In the genomic region with DNA sequence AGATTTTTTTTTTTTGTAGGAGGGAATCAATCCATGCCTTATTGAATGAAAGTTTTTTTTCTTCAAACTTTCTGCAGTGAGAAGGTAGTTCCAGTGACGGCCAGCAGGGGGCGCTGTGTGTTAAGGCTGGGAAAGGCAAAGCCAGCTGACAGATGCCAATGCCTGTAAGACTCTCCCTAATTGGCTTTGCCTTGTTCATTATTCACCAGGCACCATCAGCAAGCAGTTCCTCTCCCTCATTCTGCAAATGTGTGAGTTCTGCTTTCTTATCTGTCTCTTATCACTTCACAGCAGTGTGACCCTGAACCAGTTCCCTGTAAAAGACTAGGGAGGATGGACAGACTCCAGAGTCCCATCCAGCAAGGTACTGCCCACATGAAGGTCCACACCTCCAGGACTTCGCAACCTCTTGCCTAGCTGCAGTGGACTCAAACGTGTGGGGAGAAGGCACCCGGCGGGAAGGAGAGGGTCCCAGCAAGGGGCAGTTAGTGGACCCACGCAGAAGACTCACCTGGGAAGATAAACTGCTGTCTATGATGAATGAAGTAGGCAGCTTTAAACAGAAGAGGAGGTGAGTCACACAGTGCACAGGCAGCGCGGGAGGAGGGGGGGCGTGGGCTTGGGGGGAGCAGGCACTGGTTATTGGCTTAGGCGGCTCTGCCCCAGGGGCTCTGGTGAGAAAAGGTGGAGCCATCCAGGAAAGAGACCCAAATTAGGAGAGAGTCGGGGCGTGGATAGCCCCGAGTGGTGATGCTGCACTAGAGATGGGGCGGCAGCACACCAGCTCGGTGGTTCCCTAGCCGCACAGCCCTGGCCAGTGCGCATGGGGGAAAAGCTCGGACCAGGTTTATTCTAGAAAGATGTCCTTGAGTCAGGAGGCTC, we compare ENCODE assay signal across 9 mouse cellular contexts. TPM values are rescaled to one million over a fixed set of nuclear protein-coding genes. Genes with fewer than 3 reads are reported as not detected.
DNase-seq lines count a peak whose midpoint lies in the region; ATAC-seq and TF ChIP-seq lines count a peak whose summit lies in the region.
"Had no signal": no experiment of that assay in that cellular context is flagged by ENCODE, and none has a peak within 500 bp of the region (broad histone marks: within the 10 kb centered on the region; RNA-seq: fewer than 3 reads in every experiment).

No protein-coding gene starts in this region.

- no peak for ATAC-seq in hindbrain, embryonic 11.5 days (ENCODE audit: low FRiP score)

- H3K4me2 ChIP-seq in hindbrain, embryonic 11.5 days (replicated peaks; ENCODE audit: low read depth, low read length), result no peak overlapping the region
- H3K4me2 ChIP-seq: neural tube, embryonic 12.5 days had no signal

- H3K27ac ChIP-seq in cerebellum, adult 2 months (ENCODE audit: insufficient read depth, low read length), result no peak overlapping the region
- H3K27ac ChIP-seq in hindbrain, embryonic 11.5 days (ENCODE audit: low read depth, low read length), result no peak overlapping the region
- H3K27ac ChIP-seq: neural tube, embryonic 12.5 days had no signal

- peak; percentile 90 for DNase-seq in Muller cell, postnatal 12 days (ENCODE audit: inconsistent ontology term)
- DNase-seq in cerebellum, adult 2 months, result peak; percentile 65 to 82
- peak; percentile 71 for DNase-seq in forelimb bud, embryonic 11.5 days (ENCODE audit: low read depth, low spot score)
- peak; percentile 86 for DNase-seq in hindbrain, embryonic 11.5 days (ENCODE audit: low spot score)
- DNase-seq in layer of hippocampus, postnatal 25 days (ENCODE audit: extremely low spot score in 1 of 2, low spot score in 1 of 2), result peak; percentile 90 to 99
- peak; percentile 72 to 89 for DNase-seq in lung, postnatal 4 days
- peak; percentile 84 to 92 for DNase-seq in right cerebral cortex, adult 2 months (ENCODE audit: low spot score in 2 of 2)
- peak; percentile 77 for DNase-seq in urinary bladder, postnatal 10 days (ENCODE audit: low spot score)

- no peaks in the 10 kb centered on the region for H3K9me3 ChIP-seq in hindbrain, embryonic 11.5 days (ENCODE audit: control insufficient read depth, low read length)
- H3K9me3 ChIP-seq: neural tube, embryonic 12.5 days had no signal

- TF ChIP-seq POLR2A in cerebellum, adult 2 months (IDR thresholded peaks at IDR 0.05; ENCODE audit: borderline replicate concordance, insufficient read depth, low read length), result no peak

- no peaks in the 10 kb centered on the region for H3K36me3 ChIP-seq in hindbrain, embryonic 11.5 days (ENCODE audit: control insufficient read depth, insufficient read depth, low read length)

- H3K9ac ChIP-seq in hindbrain, embryonic 11.5 days (ENCODE audit: low read depth, low read length), result no peak overlapping the region
- H3K9ac ChIP-seq: neural tube, embryonic 12.5 days had no signal

- H3K4me1 ChIP-seq in cerebellum, adult 2 months (ENCODE audit: control insufficient read depth, insufficient read depth, low read length), result no peaks in the 10 kb centered on the region
- no peaks in the 10 kb centered on the region for H3K4me1 ChIP-seq in hindbrain, embryonic 11.5 days (replicated peaks; ENCODE audit: control insufficient read depth, insufficient read depth, low read length)
- H3K4me1 ChIP-seq: neural tube, embryonic 12.5 days had no signal

- TF ChIP-seq CTCF in cerebellum, adult 2 months (IDR thresholded peaks at IDR 0.05; ENCODE audit: borderline replicate concordance, insufficient read depth, low read depth, low read length), result peak; percentile 95

- H3K4me3 ChIP-seq in cerebellum, adult 2 months (replicated peaks; ENCODE audit: insufficient read depth, low read depth, low read length), result no peak overlapping the region
- H3K4me3 ChIP-seq in hindbrain, embryonic 11.5 days (ENCODE audit: low read depth, low read length), result no peak overlapping the region
- H3K4me3 ChIP-seq: neural tube, embryonic 12.5 days had no signal

- H3K27me3 ChIP-seq in cerebellum, adult 2 months (ENCODE audit: control insufficient read depth, insufficient read depth, low read length), result no peaks in the 10 kb centered on the region
- no peaks in the 10 kb centered on the region for H3K27me3 ChIP-seq in hindbrain, embryonic 11.5 days (ENCODE audit: control insufficient read depth, insufficient read depth, low read length)
- H3K27me3 ChIP-seq: neural tube, embryonic 12.5 days had no signal

- WGBS in cerebellum, adult 2 months, result 70% methylated on average over 19 of the region's 19 CpGs
- WGBS in hindbrain, embryonic 11.5 days, result 59% methylated on average over 18 of the region's 19 CpGs

RNA-seq across cellular contexts. Expression of gene Lgals9, which starts 46.1 kb away (rescaled TPM):
- polyA plus RNA-seq in cerebellum, adult 2 months (2012; rRNA removed), result 8.7 and 9.2 TPM in 2 replicates
- polyA plus RNA-seq in hindbrain, embryonic 11.5 days (2014; fragmentation: Nextera tagmentation; extraction: Ambion mirVana), result 6.8 and 7.7 TPM in 2 replicates
- total RNA-seq in layer of hippocampus, postnatal 25 days (2021), result 1 to 10 TPM; 4.3 to 5.5 TPM
